Comparison of ENCODE assay signal across 12 mouse cellular contexts in the genomic region with DNA sequence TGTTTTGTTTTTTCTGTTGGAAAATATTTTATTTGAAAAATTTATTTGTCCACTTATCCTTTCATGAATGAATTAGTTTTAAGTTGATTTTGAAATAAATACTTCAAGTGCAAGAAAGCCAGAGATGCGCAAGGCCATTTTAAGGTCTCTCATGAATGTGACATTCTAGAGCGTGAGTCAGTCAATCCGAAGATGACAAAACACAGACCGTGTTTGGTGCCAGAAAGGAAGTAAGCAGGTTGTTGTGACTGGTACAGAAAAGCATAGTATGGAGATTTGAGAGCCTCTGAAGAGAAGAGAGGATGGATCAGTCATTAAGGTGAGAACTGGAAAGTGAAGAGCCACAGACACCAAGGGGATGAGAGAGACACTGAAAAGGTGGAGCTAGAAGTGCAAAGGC.
"Had no signal": no experiment of that assay in that cellular context is flagged by ENCODE, and none has a peak within 500 bp of the region (broad histone marks: within the 10 kb centered on the region; RNA-seq: fewer than 3 reads in every experiment).

No protein-coding gene starts in this region.

- DNase-seq: cerebellum, postnatal 25 days; cerebellum, postnatal 36 days; embryo, embryonic 11 days; forebrain, postnatal 0 days; gastrocnemius, adult 2 months; gastrocnemius, postnatal 10 days; gastrocnemius, postnatal 14 days; gastrocnemius, postnatal 25 days; gastrocnemius, postnatal 36 days; heart, adult 11 months; heart, adult 18-20 months; heart, adult 2 months had no signal
